Mouse (Mus musculus) inflammation-experienced regulatory T-cells, adult 6 months (primary cell): ENCODE measurements around the gene Aldh8a1. TPM values are rescaled to one million over a fixed set of nuclear protein-coding genes. Genes with fewer than 3 reads are reported as not detected.
"Not testable (repeated sequence)": the region's sequence is repeated elsewhere in the genome, so short reads cannot be mapped to it uniquely, and the experiment has no call there.

Source experiments
- ATAC-seq: one replicate; pipeline ENCODE4 v1.8.0; 2017
- polyA plus RNA-seq, 3 experiments: library from polyadenylated mRNA; unstranded; fragments of 100-300 nt; shearing (Covaris generic); gene quantifications; one replicate each; pipeline ENCODE4 v1.2.1; 2017

Gene Aldh8a1
- polyA plus RNA-seq, 3 experiments from 2014 or later = not detected

DNA sequence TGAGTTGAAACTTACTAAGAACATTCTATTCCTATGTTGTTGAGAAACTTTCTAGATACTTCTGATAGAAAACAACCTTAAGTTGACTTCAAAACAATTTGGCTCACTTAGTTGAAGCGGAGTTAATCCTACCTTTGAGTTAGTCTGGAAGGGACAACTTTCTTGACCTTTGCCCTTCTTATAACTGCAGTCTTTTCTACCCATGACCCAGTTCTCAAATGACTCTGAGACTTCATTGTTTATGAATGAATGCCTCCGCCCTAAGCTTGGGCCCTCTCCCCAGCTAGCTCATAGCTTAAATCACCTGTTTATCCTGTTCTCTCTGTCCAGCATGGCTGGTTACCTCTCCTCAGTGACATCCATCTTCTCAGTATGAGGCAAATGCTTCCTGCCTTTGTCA is 7.5 kb upstream of the Aldh8a1 start:
- no peak for ATAC-seq

DNA sequence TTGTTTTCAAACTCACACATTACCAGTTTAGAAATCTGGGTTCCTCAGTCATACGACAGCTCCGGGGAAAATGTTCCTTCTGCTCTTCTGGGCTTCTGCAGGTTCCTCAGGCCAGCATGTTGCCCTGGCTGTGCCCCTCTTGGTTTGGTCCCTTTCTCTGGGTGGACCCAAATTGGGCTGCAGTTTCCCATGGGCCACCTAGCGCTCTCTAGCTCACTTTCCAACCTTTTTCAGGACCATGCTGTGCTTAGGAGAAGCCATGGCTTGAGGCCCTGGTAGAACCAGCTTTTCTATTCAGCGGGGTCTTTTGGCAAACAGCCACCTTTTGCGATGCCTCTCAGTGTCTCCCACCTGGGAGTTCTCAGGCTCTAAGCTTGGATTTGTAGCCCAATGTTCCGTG is 4.8 kb upstream of the Aldh8a1 start:
- no peak for ATAC-seq

DNA sequence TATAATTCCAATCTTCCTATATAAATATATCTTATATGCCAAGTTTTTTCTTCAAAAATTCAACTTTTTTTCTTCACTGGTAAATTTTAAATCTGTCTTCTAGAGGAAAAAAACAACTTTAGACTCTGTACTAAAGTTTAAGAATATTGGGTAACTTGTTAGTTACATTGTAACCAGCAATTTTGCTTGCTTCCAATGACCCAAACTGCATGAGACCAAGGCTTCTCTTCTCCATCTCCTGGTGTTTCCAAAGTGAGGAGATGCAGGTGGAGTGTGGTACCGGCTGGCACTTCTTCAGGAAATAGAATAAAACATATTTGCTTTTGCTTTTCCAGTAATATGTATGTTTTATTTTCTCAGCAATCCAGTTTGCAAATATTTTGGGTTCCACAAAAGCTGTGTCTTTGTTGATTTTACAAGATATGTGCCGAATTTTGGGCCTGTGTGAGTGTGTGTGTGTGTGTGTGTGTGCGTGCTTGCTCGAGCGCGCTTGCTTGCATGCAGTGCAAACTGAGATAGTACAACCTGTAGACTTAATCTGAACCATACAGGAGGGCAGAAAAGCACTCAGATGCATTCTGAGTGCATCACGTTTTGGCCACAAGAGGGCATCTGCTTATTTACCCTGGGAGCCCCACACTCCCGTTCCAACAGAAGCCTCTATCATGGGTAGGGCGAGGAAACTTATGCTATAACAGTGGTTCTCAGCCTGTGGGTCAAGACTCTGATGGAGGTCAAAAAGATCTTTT is 1.3 kb downstream of the Aldh8a1 start:
- no peak for ATAC-seq

DNA sequence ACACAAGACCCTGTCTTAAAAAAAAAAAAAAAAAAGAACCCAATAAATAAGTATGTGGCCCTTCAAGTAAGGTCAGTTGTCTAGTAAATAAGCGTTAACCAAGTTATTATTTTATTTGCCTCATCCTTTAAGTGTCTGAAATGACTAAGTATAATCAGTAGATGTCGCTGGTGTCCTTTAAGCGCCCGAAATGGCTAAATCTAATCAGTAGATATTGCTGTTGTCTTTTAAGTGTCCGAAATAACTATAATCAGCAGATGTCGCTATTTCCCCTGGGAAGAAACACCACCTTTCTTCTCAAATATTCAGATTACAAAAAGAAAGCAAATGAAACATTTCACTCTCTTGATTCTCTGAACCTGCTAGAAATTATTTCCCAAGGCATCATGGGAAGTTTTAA is 5.8 kb downstream of the Aldh8a1 start:
- peak; percentile 88 for ATAC-seq

DNA sequence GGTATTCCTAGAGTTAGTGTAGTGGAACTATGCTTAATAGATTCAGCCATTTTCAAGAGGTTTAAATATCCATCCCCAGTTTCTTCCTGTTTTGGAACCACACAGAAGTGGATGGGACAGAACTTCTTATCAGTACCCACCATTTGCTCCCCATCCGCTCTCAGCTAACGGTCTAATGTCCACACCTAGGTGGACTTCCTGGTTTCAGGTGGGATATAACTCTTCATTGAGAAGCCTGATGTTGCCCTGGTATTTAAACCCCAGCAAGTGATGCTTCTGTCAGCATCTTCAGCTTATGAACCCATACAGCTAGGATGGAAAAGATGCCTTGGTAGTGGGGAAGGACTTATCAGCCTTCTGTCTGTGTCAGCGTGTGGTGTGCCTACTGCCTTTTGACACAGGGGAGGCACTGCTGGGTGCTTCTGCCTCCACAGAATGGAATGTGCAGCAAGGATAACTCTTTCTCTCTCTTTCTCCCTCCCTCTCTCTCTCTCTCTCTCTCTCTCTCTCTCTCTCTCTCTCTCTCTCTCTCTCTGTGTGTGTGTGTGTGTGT is 8.1 kb downstream of the Aldh8a1 start:
- no peak for ATAC-seq

DNA sequence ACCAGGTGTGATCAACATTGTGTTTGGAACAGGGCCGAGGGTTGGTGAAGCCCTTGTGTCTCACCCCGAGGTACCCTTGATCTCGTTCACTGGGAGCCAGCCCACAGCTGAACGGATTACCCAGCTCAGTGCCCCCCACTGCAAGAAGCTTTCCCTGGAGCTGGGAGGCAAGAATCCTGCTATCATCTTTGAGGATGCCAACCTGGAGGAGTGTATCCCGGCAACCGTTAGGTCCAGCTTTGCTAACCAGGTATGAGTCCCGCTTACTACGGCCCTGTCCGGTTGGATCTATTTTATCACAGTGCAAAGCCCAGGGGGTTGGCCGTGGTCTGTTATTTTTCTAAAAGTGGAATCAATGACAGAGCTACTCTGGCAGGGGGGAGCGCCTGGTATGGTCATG is 12.0 kb downstream of the Aldh8a1 start:
- ATAC-seq = no peak

DNA sequence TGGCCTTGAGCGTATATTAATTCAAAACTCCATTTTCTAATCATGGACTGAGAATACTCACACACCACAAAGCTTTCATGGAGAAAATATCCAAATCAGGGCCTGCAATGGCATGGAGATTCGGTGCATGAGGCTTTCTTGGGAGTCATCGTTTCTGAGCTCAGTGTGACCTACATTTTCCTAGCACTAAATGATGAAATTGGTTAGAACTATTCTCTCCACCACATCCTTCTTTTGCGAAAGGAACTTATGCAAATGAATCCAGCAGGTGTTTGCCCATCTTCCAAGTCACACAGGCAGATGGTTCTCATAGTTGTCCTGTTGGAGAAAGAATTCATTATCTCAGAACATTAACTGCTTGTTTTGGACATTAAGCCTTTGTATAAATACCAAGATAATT is 13.3 kb downstream of the Aldh8a1 start:
- ATAC-seq = no peak

DNA sequence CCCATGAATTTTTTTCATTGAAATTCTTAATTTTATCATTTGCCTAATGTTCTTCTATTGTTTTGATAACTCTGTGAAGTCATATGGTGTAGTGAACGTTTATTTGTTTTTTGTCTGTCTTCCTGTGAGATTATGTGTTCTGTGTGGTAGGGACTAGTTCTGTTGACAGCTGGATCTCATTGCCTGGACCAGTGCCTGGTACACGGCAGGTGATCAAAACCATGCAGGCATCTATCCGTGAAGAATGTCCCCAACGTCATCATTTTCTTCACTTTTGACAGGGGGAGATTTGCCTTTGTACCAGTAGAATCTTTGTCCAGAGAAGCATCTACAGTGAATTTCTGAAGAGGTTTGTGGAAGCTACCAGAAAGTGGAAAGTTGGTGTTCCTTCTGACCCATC is 14.2 kb downstream of the Aldh8a1 start:
- no peak for ATAC-seq

DNA sequence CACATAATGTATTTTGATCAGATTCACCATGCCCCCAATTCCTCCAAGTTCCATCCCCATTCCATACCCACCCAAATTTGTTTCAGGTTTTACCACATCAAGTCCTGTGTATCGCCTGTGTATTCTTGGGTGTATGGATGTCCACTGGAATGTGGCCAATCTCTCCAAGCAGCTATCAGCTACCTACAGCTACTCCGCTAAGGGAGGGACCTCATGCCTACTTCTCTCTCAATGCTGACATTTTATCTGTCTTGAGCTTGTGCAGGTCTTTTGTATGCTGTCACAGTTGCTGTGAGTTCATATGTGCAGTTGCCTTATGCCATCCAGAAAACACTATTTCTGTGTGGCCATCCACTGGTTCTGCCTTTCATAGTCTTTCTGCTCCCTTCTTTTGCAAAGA is 16.3 kb downstream of the Aldh8a1 start:
- ATAC-seq = no peak

DNA sequence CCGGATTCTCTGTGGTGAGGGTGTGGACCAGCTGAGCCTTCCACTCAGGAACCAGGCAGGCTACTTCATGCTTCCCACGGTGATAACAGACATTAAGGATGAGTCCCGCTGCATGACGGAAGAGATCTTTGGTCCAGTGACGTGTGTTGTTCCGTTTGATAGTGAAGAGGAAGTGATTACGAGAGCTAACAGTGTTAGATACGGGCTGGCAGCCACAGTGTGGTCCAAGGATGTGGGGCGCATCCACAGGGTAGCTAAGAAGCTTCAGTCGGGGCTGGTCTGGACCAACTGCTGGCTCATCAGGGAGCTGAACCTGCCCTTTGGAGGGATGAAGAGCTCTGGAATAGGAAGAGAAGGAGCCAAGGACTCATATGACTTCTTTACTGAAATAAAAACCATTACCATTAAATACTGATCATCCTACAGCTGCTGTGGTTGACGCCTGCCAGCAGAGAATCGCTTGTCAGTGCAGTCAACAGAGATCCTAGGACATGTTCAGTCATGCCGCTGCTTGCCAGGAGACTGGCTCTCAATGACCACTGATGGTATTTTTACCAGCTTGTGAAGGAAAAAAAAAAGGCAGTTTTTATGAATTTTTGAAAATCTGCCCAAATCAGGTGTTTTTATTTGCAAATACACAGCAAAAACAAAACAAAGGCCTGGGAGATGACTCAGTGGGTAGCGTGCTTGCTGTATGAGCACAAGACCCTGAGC is 18.5 kb downstream of the Aldh8a1 start:
- no peak for ATAC-seq

DNA sequence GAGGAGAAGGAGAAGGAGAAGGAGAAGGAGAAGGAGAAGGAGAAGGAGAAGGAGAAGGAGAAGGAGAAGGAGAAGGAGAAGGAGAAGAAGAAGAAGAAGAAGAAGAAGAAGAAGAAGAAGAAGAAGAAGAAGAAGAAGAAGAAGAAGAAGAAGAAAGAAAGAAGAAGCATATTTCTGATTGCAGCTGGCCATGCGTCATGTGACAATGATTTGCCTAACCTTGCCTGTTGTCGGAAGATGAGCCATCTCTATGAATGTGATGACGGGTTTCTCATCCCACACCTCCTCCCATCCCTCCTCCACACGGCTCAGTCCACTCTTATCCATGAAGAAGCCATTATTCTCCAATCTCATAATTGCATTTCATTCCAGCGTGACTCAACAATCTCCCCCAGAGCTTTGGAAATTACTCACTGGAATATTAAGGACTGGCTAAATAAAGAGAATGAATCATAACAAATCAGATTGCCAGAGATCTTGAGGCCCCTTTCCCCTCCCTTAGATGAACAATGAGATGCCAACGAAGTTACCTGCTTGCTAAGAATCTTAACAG is 21.9 kb downstream of the Aldh8a1 start:
- not testable (repeated sequence) for ATAC-seq

DNA sequence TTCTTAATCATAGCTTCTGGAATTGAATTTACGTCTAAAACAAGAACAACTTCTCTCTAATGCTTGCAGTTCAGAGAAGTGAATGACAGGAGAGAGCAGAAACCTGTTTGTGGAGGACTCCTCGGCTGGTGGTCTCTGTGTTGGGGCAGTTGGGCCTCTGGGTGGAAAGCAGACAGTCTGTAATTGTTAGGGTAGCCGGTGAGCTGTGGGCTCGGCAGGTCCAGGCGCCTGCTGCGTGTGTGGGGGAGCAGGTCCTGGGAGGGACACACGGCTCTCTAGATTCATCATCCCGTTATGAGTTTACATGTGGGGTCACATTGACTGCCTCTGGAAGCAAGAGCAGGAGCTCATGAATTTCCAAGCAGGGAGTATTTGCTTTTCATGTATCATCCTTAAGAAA is 22.5 kb downstream of the Aldh8a1 start:
- no peak for ATAC-seq

DNA sequence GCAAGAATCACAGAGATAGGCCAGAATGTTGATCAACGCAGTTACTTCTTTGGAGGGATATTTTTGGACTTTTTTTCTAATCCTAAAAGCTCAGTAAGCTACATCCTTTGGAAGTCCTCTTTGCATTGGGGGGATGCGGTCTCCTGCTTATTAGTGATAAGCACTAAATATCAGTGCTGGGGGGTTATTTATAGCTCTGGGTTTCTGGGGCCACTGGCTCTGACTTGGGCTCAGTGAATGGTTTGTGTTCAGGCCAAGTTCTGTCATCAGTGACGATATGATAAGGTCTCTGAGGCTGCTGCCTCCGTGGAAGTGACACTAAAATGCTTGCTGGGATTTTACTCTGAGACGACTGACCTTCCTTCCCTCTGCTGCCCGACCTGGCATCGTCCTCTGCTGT is 22.9 kb downstream of the Aldh8a1 start:
- ATAC-seq = no peak

DNA sequence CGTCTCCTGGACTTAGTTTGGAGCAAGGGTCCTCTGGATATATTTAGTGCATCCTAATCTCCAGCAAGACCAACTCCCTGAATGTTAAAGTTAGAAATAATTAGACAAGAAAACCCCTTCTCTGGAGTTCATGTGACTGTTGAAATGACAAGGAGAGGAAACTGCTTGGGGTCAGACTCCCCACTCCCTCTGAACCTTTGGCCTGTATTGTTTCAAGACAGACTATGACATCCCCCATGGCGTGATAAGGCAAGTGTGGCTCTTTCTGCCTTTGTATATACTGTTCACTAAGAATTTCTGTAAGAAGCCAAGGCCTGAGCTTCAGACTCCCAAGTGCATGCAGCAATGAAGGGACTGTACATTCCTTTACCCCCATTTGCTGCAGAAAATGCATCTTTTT is 23.4 kb downstream of the Aldh8a1 start:
- no peak for ATAC-seq

DNA sequence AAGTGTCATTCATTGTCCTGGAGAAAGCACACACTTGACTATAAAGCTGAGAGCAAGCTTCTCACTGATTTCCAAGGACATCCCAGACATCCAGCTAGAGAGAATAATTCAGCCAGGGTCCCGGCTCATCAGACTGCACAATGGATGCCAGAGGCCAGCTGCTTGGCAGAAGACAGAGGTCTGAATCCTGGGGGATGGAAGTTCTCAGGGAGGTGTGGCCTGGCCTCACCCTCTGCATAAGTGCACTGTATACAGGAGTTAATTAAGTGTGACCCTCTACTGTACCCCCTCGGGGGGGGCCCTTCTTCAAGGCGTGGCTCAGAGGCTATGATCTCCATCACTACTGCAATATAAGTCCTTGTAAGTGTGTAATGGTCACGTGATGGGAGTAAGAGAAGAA is 24.2 kb downstream of the Aldh8a1 start:
- no peak for ATAC-seq

DNA sequence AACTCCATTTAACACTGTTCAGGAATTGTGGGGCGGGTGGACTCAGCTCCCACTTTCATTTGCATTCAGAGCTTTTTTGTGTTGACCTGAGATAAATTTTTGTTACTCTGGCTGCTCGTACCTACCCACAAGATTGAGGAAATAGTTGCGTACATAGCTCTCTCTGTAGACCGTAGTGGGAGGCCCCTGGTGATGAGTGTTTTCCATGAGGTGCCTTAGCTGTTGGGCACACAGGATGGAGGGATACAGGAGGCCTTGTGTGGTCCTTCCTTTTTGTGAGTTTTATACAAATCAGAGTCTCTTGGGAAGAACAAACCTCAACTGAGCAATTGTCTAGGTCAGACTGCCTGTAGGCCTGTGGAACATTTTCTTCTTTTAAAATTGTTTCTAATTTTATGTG is 27.7 kb downstream of the Aldh8a1 start:
- no peak for ATAC-seq

DNA sequence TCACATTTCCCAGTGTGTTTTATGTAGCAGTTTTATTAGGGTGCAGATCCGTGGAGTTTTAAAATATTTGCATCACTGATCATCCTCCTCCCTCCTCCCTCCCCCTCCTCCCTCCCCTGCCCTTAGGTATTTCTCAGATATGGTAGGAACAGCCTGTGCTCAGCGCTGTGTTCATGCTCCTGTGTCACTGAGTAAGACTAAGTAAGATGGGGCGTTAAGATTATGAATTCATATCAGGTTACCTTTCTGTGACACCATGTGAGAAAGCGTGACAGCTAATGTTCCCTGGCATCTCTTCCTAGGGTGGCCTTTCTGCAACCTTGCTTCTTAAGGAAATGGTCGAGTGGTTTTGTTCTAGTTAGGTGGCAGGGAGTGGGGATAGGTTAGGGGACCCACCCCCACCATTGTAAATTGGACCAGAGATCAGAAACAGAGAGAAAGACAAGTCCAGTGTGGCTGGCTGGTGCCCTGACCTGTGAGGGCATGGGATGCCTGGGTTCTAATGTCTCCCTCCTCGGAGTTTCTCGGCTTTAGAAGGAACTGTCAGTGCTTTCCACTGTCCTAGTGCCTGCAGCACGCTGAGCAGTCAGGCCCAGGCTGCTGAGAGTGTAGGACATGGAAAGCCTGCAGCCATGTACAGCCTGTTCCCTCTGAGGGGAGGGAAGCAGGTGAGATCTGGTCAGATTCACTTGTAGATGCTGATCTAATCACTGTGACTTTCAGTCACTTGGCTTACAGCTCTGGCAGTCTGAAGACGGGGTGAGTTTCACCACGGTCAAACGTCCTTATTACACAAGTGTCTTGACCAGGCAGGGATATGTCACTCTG is 28.8 kb downstream of the Aldh8a1 start:
- no peak for ATAC-seq

DNA sequence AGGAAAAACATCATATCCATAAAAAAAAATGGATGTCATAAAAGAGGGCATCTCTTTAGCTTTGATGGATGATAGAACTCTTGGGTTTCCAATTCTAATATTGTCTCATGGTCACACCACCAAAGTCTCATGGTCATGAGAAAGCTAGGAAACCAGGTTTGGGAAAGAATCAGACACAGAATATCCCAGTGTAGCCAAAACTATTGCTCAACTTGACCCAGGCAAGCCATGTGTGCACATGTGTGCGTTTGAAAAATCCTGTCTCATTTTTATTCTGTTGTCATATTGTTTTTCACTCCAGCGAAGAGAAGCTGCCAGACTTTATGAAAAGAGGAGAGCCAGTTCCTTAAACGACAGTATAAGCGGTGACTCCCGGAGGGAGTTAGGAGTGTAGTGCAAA is 33.6 kb downstream of the Aldh8a1 start:
- ATAC-seq = no peak

DNA sequence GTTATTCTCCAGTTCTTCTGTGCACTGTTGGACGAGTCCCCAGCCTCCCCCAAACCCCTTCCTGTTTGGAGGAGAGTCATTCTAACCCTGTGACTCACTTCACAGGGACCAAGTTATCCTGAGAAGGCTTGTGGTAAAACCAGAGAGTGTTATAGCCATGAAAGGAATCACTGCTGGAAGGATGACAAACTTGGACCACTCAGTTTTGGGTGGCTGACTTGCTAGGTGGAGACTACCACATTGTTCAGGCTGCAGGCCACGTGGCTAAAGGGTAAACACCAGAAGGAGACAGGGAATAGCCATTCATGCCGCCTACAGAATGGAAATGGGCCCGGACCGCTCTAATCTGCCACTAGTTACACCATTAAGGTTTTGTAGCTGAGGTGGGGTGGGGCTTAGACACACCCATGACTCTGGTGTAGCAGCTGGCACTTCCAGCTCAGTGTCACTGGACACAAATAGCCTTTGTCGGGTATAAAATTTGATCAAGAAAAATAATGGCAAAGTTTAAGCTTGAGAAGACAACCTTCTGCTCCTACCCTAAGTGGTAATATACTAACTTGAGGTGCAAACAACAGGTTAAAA is 34.6 kb downstream of the Aldh8a1 start:
- ATAC-seq = no peak

DNA sequence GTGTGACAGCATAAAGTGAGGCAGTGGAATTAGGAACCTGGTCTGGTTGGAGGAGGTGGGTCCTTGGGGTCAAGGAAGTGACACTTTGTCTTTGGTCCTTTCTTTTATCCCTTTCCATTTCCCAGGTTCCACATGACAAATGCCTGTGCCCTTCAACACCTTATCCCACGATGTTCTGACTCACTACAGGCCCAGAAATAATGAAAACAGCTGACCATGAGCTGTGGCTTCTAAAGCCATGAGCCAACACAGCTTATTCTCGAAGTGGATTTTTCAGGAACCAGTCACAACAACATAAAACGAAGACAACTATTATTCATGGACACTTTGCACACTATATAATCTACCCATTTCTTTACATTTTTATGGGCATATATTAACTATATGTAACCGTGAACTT is 37.9 kb downstream of the Aldh8a1 start:
- no peak for ATAC-seq

DNA sequence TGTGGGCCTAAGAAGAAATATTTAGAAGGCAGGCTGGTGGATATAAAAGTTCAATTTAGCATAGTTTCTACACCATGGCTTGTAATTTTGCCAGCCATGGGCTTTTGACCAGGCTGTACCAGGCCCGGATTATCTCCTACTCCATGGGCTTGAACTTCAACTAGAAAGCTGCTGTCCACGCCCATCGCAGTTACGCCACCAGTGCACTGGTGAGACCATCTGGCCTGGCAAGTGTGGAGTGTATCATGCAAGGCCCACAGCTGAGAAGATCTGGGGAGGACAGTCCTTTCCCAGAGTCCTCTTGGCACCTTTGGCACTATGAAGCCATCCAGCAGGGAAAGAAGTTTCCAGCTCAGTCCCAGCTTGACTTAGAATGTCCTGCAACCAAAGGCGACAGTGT is 39.1 kb downstream of the Aldh8a1 start:
- ATAC-seq = no peak

DNA sequence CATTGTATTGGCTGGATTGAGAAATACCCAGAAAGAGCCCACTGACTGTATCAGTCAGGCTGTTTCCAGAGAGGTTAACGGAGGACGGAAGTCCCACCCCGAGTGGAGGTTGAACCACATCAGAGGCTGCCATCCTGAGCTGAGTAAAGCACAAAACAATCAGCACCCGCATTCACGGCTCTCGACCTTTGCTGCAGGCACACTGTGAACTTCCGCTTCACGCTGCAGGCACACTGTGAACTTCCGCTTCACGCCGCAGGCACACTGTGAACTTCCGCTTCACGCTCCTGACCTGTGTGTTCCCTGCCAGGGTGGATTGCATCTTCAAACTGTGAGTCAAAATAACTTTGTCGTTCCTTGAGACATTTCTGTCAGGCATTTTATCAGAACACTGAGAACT is 42.1 kb downstream of the Aldh8a1 start:
- ATAC-seq = peak; percentile 93
